Mouse (Mus musculus) heart, adult 2 months (tissue): ENCODE measurements around the gene Ripor1. TPM values are rescaled to one million over a fixed set of nuclear protein-coding genes. Genes with fewer than 3 reads are reported as not detected.
A peak's percentile ranks its signal among the peaks of the same experiment; 100 is the strongest.

Experiments used
- DNase-seq, 2 experiments: peaks; one replicate each; pipeline ENCODE4 v3.0.0; 2021
- H3K27ac ChIP-seq: fragments of 200-600 bp; 2 replicates; pipeline ENCODE4 v1.8.1; 2022
- H3K27me3 ChIP-seq: fragments of 200-500 bp; 2 replicates; pipeline ENCODE4 v1.6.1; 2012; ENCODE audit warnings: mild to moderate bottlenecking, low read length, inconsistent platforms, mixed read lengths; ENCODE audit not compliant: control insufficient read depth, insufficient read depth
- H3K36me3 ChIP-seq: fragments of 200-500 bp; 2 replicates; pipeline ENCODE4 v1.6.1; 2012; ENCODE audit warnings: low read length, inconsistent platforms; ENCODE audit not compliant: control insufficient read depth, insufficient read depth
- H3K4me1 ChIP-seq: fragments of 200-500 bp; 2 replicates; pipeline ENCODE4 v1.6.1; 2011; ENCODE audit warnings: low read length; ENCODE audit not compliant: control insufficient read depth, insufficient read depth
- H3K4me3 ChIP-seq: fragments of 200-600 bp; 2 replicates; pipeline ENCODE4 v1.8.1; 2022
- H3K79me2 ChIP-seq: fragments of 200-500 bp; replicated peaks from 2 replicates; pipeline ENCODE4 v1.6.1; 2012; ENCODE audit warnings: mild to moderate bottlenecking, inconsistent platforms, low read length, moderate library complexity, mixed read lengths; ENCODE audit not compliant: control insufficient read depth, insufficient read depth
- H3K9ac ChIP-seq: fragments of 200-500 bp; 2 replicates; pipeline ENCODE4 v1.6.1; 2012; ENCODE audit warnings: low read depth, mild to moderate bottlenecking, control low read depth, inconsistent platforms, low read length, mixed read lengths
- CTCF ChIP-seq: fragments of 200-600 bp; IDR thresholded peaks from 2 replicates; pipeline ENCODE4 v1.8.1; 2022; ENCODE audit warnings: antibody characterized with exemption, mild to moderate bottlenecking, moderate library complexity
- EP300 ChIP-seq: fragments of 200-500 bp; IDR thresholded peaks from 2 replicates; pipeline ENCODE4 v1.6.1; 2011; ENCODE audit warnings: low read depth, low read length, control low read depth; ENCODE audit not compliant: insufficient read depth
- POLR2A ChIP-seq: fragments of 200-500 bp; IDR thresholded peaks from 2 replicates; pipeline ENCODE4 v1.6.1; 2011; ENCODE audit warnings: mild to moderate bottlenecking, low read depth, low read length, control low read depth; ENCODE audit not compliant: insufficient read depth
- WGBS: fragments of 180-500 bp; shearing (Covaris S2); methylation state at CpG from one replicate; pipeline ENCODE4 v1.1.7; 2018; 5-methylcytosine and 5-hydroxymethylcytosine counted together
- intact Hi-C: fragments of 180-260 bp; cut with DNase I; formaldehyde crosslinking; loops from one replicate; pipeline ENCODE4 v1.15.1; 2025
- polyA plus RNA-seq: library from polyadenylated mRNA; depleted of rRNA; stranded (reverse); fragments of >200 nt; gene quantifications from 2 replicates; pipeline ENCODE4 v1.2.3, GENCODE M21; 2012
- total RNA-seq, 2 experiments: library from RNA; stranded (reverse); gene quantifications; 2 replicates each; pipeline ENCODE4 v1.2.3; 2021

The Ripor1 gene
- total and polyA plus RNA-seq, 3 experiments: 39.2 to 51.6 (median 42.5) TPM

DNA sequence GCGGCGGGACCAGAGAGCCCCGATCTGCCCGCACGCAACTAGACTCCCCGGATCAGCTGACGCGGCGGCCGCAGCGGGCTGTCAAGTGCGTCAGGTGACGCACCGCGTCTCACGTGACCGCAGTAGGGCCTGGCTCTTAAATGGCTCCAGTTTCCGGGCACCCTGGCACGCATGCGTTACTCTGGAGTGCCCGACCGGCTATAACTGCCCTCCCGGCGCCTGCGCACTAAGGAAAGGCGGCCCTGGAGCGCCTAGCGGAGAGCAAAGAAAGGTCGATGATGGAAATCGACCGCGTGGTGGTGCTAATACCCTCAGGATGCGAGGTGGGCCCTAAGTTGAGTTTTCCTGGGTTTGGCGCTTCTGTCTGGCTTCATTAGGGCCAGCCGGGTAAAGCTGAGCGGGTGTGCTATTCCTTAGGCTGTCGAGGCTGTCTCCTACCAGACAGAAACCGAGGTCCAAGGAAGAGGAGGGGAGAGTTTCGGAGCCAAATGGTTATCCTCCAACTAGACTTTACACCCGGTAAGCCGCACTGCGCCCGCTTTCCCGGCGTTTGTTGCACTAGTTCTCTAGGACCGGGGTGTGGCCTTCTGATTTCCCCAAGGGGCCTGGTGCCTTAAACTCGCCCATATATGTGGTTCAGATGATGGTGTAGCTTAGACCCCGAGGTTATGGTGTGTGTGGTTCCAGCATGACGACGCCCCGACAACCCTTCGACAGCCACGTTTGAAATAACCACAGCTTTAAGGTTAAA, 38.9 kb upstream of the Ripor1 start, which contains the start of gene Atp6v0d1:
Gene Atp6v0d1, minus strand, starts transcription at position 96 of the 751 bp plus-strand sequence.
- peak; percentile 95 for TF ChIP-seq EP300
- TF ChIP-seq CTCF: peak; percentile 97
- peak; percentile 86 for TF ChIP-seq POLR2A
- Histone ChIP-seq H3K36me3 (peaks cover 3% of the 10 kb centered on the region), H3K27ac (peak within 1 kb of the TSS; percentile 91), H3K27me3 (no peaks in the 10 kb centered on the region), H3K9ac (peak within 1 kb of the TSS; percentile 94), H3K79me2 (peaks cover 2% of the 10 kb centered on the region; the same call in 1 of the 2 replicates), H3K4me1 (peaks cover 6% of the 10 kb centered on the region), H3K4me3 (peak within 1 kb of the TSS; percentile 80)
- peak; percentile 97 to 100 for DNase-seq
- under 1% methylated on average over 53 of the region's 53 CpGs for WGBS
- intact Hi-C loops: loop anchor here (1.0 to 5.0 kb wide), 3 partner anchors 30 to 121 kb away; partner anchors contain the start of genes Agrp, Carmil2 and Ctcf

DNA sequence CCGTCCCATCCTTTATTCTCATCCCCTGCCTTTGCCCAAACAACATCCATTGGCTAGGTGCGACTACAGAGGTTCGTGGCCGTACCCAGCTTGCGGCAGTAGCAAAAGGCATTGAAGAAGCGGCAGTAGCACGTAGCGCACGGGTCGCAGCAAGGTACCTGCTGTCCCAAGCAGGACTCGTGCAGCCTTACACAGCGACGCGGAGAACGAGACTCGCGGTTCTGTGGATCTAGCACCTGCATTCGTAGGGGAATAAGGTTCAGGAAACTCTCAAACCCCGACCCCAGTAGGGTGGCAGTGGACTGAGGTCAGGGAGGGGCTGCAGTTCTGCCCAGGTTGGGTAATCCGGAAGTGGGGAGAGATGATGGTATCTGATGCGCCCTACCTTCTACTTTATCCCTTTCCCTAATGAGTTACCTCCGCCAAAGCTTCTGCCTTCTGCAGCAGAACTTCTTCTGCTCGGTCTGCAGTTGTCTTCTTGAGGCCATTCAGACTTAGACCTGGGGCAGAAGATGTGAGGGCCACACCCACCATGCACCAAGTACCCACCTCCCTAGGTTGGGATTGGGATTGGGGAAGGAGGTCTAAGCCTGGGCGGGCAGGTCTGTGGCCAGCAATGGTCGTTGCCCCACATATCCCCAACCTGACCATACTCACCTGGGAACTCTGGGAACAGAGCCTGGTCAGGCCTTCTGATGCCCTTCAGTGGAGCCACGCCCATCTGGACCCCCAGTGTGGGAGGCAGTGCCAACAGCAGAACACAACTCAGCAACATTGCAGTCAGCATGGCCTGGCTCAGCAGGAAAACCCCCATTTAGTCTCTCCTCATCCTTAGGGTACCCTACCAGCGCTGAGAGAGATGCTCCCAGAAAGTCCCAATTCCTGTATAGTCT, 38.1 kb upstream of the Ripor1 start:
- Histone ChIP-seq H3K27me3 (no peaks in the 10 kb centered on the region), H3K9ac (peak overlapping the region; percentile 58), H3K27ac (peak overlapping the region; percentile 76), H3K4me1 (peaks cover 6% of the 10 kb centered on the region), H3K79me2 (peaks cover 2% of the 10 kb centered on the region; the same call in 1 of the 2 replicates), H3K36me3 (peaks cover 3% of the 10 kb centered on the region), H3K4me3 (peak overlapping the region; percentile 80)
- TF ChIP-seq POLR2A (no peak), CTCF (no peak), EP300 (no peak)
- intact Hi-C loops: loop anchor here (1.0 to 5.0 kb wide), 3 partner anchors 29 to 120 kb away; partner anchors contain the start of genes Agrp, Carmil2 and Ctcf
- WGBS: 26% methylated on average over 27 of the region's 27 CpGs
- DNase-seq: peak in 1 of 2 experiments; percentile 25

DNA sequence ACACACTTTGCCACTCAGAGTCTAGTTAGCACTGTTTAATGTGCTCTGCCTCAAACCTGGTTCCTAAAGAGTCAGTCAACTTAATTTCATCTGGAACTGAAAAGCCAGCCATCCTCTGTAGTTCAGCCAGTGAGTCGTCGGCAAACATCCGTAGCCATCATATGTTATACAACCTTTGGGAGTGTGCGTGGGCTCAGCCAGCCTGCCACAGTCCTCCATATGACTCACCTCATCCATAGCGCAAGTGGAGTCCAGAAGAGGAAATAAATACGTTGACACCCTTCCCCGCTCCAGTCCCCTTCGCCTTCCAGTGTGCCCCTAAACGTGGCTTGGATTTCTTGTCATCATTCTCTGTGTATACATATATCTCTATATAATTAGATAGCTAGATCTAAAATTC, 33.2 kb upstream of the Ripor1 start:
- no peaks in the 10 kb centered on the region for H3K27me3 ChIP-seq
- H3K79me2 ChIP-seq: no peaks in the 10 kb centered on the region
- H3K36me3 ChIP-seq: no peaks in the 10 kb centered on the region
- intact Hi-C loops: no loop called here
- no peak overlapping the region for H3K27ac ChIP-seq
- no peak for DNase-seq
- no peak overlapping the region for H3K9ac ChIP-seq
- peaks cover 3% of the 10 kb centered on the region for H3K4me1 ChIP-seq
- no peak for TF ChIP-seq CTCF
- no peak for TF ChIP-seq EP300
- no peak for TF ChIP-seq POLR2A
- WGBS: 80% methylated on average over 9 of the region's 9 CpGs
- no peak overlapping the region for H3K4me3 ChIP-seq

DNA sequence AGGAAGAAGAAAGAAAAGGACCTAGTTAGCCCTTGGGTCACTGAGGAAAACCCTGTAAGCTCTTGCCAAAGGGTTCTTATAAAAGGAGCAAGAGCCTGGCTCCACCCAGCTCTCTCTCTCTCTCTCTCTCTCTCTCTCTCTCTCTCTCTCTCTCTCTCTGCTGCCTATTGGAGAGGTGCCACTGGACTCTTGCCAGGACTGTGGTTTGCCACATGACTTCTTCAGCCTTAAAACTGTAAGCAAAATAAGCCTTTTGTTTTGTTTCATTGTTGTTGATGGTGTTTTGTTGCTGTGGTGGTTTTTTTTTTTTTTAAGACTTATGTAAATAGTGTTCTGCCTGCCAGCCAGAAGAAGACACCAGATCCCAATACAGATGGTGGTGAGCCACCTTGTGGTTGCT, 31.6 kb upstream of the Ripor1 start:
- Histone ChIP-seq H3K4me3 (no peak overlapping the region), H3K79me2 (no peaks in the 10 kb centered on the region), H3K27me3 (no peaks in the 10 kb centered on the region), H3K27ac (no peak overlapping the region), H3K36me3 (no peaks in the 10 kb centered on the region), H3K4me1 (no peaks in the 10 kb centered on the region; the same call in 1 of the 2 replicates), H3K9ac (no peak overlapping the region)
- intact Hi-C loops: no loop called here
- peak; percentile 33 to 44 for DNase-seq
- TF ChIP-seq POLR2A (no peak), CTCF (no peak), EP300 (no peak)

DNA sequence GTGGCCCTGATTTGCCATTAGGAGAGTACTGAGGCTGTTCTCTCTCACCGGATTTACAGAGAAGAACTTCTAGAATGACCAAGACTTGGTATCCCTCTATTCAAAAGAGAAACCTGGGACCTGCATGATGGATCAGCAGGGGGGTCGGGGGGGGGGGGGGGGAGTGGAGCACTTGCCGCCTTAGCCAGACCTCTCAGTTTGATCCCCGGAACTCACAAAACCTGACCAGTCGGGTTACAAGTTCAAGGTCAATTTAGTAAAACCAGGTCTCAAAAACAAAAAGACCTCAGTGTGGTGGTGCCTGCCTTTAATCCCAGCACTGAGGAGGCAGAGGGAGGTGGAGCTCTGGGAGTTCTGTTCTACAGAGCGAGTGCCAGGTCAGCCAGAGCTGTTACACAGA, 30.3 kb upstream of the Ripor1 start:
- Histone ChIP-seq H3K36me3 (no peaks in the 10 kb centered on the region), H3K79me2 (no peaks in the 10 kb centered on the region), H3K4me1 (no peaks in the 10 kb centered on the region; the same call in 1 of the 2 replicates), H3K27ac (no peak overlapping the region), H3K9ac (no peak overlapping the region), H3K4me3 (no peak overlapping the region), H3K27me3 (no peaks in the 10 kb centered on the region)
- no peak for TF ChIP-seq POLR2A
- no peak for TF ChIP-seq CTCF
- TF ChIP-seq EP300: no peak
- WGBS: 63% methylated on average over 6 of the region's 6 CpGs
- intact Hi-C loops: no loop called here
- no peak for DNase-seq
